Mouse (Mus musculus): ENCODE measurements around the gene Actrt2.

DNA sequence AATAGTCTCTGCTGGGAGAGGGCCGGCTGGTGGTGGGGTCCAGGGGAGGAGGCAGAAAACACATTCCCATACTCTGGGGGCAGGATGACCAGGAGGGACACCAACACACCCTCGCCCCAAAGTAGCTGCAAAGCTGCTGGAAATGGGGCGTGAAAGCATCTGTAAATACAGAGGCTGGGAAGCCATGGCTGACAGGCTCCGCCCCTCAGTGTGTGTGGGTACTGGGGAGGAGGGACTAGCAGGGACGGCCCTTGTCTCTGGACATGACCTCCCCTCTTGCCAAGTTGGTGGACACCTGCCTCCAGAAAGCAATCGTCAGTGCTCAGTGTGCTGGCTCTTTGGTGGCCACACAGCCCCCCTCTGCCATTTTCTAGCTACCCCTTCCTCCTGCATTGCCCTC lies 34.5 kb upstream of the Actrt2 start:
- TF ChIP-seq CTCF (IDR thresholded peaks at IDR 0.05; ENCODE audit: control insufficient read depth, insufficient read depth, low read length) (no peak), POLR2A (IDR thresholded peaks at IDR 0.05; ENCODE audit: borderline replicate concordance, control insufficient read depth, low read depth, low read length) (no peak)
